Mouse (Mus musculus) spleen, adult 18-20 months (tissue): ENCODE measurements at regions not wholly inside any gene's neighbourhood (a gene's known extent, or its start where the extent isn't known, plus 50 kb on each side); places are given as distances from the start of the nearest gene placed in this dataset.
A peak's percentile ranks its signal among the peaks of the same experiment; 100 is the strongest.

Source experiments
- DNase-seq, 2 experiments: peaks; one replicate each; pipeline ENCODE4 v3.0.0; 2022; ENCODE audit warnings: mixed read lengths in 2 of 2

GRCm38 (mm10) chr8:26358711-26359136 lies 239.4 kb downstream of the Gm45692 start:
- DNase-seq, result no peak

DNA sequence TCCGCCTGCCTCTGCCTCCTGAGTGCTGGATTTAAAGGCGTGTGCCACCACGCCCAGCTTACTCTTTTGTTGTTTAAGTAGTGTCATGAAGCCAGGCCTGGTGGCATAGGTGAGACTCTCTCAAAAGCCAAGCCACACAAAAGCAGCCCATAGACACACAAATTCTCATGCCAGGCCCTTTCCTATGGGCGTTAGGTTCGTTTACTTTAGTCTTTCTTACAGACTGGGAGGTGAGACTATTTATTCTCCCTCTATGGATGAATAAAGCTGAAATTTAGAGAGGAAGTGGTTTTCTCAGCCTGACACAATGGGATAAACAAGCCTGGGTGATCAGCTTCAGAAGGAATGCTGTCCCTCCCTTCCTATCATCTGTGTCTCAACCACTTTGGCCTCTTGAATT lies 243.0 kb downstream of the Gm45692 start:
- no peak for DNase-seq

DNA sequence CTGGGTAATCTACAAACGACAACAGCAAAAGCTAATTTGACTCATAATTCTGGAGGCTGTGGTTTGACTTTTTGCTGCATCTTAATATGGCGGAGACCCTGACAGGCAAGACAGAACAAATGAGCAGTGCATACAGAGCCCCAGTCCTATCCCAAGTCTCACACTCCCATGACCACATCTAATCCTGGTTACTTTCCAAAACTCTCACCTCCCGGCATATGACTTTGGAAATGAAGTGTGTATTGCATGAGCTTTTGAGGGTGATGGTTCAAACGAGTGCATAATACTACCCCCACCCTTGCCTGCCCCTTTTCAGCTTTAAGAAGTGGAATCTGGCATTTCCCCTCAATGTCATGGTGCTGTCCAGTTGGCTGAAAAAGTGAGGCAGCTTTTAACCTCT lies 244.3 kb downstream of the Gm45692 start:
- DNase-seq, result no peak

- DNase-seq, result no peak
Measured at GRCm38 (mm10) chr8:26364637-26365036, 245.3 kb downstream of the Gm45692 start.

GRCm38 (mm10) chr8:26380668-26381067 lies 261.3 kb downstream of the Gm45692 start:
- DNase-seq, result peak in 1 of 2 experiments; percentile 46

GRCm38 (mm10) chr8:26382426-26382825 lies 263.1 kb downstream of the Gm45692 start:
- DNase-seq, result no peak

DNA sequence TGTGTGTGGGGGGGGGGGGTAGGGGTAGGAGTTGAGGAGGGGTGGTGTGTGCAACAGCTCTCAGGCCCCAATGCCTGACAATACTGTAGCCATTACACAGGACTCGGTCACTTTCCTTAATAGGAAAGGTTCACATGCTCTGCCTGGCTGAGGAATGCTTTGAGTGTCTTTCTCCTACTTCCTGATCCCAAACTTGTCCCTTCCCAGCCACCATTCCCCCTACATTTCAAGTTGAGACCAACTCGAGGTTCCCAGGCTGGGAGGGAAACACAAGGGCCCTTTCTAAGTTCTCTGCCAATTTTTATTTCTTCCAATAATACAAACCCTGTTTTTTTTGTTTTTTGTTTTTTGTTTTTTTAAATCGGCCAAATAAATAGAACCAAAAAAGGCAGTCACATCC lies 264.6 kb downstream of the Gm45692 start:
- DNase-seq, result no peak

DNA sequence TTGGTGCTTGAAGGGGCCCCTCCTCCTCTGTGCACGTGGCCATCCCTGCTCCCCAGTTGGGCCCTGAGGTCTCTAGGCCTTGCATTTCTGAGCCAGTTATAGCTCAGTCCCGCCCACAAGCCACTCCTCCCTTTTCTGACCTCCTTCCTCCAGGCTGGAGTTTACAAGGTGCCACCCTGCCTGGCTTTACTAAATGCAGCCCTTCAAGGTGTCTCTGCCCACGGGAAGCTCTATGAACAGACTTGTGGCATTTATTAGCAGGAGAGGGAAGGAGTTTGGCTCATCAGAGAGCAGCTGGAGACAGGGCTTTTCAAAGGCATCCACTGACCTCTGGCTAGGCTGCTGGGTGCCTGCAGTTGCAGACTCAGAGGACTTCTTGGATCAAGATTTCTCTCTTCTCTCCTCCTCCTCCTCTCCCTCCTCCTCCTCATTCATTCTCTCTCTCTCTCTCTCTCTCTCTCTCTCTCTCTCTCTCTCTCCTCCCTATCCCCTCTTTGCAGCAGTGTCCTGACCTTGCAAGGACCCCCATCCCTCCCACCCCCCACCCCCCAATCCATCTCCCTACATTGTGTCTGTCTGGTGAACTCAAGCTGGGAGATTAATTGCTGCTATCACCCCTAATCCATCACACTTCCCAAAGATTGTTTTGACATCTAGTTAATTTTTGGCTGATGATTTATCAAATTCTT lies 265.1 kb downstream of the Gm45692 start:
- no peak for DNase-seq

DNA sequence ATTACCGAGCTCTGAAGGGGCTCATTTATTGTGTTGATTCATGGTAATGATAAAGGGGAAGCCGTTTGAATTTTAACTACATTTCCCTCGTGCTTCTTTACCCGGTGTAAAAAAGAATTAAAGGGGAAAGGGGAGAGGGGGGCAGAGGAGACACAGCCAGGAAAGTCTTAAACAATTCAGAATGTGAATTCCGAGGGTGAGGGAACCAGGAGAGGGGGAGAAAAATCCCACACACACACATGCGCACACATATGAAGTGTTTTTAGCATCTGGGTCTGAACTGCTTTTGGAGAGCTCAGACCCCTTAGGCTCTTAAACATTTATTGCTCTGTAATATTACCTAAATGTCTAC lies 265.6 kb downstream of the Gm45692 start:
- DNase-seq, result no peak

DNA sequence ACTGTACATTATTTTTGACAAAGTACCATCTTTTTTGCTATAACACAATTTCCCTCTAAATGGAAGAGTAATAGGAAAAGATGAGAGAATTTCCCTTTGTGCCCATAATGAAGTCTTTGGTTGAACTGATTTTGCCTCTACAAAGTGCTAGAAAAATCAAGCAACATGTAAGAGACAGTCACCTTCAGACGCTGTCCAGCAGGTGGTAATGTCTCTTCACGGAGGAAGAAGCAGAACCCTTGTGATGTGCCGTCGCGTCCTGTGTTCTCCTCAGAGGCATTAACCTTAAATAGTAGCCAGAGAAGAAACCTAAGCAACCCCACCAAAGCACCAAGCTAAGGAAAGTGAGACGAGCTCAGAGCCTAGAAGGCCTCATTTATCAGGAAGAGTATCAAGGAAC lies 275.7 kb downstream of the Gm45692 start:
- DNase-seq, result no peak

GRCm38 (mm10) chr8:26420002-26420401 lies 300.7 kb downstream of the Gm45692 start:
- DNase-seq, result no peak

- no peak for DNase-seq
Measured at GRCm38 (mm10) chr8:26420536-26420935, 301.2 kb downstream of the Gm45692 start.

GRCm38 (mm10) chr8:26427311-26427710 lies 308.0 kb downstream of the Gm45692 start:
- no peak for DNase-seq

GRCm38 (mm10) chr8:26429751-26430327 lies 310.5 kb downstream of the Gm45692 start:
- DNase-seq, result no peak

DNA sequence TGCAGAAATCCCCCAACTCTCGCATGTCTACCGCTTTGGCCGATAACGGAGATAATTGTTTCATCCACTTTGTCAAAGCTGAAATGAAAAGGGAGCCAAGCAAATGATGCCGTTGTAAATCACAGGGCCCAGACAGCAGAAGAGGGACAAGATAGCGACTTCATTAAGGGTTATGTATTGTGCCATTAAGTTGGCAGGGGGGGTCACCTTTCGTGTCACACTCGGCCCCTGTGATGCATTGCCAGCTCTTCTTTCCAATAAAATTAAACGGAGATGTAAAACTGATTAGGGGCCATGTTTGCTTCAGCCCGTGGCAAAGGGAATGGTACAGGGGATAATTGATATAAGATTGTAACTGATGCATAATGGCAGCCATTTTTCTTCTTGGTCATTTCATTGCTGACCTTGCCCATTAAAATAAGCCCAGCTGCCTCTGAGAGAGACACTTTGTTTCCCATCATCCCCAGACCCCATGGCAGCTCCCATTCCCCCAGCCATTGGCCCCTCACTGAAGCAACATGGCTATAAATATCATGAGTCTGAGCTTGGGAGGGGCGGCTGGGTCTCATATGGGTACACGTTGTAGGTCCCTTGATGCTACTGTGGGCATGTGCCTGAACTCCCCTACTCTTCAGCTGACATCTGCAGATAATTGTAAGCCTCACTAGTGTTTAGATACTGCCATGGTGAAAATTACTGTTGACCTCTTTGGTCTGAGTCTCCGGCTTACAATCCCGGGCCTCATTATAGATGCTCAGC lies 313.0 kb downstream of the Gm45692 start:
- DNase-seq, result no peak

DNA sequence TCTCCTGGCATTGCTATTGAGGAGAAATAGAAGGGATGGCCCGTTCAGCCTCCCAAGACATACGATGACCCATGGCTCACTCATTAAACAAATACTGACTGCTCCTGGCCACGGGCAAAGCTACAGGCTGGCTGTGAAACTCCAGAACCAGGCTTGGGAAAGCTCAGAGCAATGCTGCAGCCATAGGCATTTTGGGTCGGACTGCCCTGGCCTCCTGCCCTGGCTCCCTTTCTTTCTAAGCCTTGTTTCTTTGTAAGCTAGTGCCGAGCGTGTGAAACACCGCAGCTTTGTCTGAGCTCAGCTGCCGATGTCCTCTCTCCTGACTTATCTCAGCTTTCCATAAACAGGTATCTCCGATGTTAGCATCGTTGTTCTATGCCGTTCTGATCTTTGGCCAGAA lies 316.9 kb downstream of the Gm45692 start:
- no peak for DNase-seq

DNA sequence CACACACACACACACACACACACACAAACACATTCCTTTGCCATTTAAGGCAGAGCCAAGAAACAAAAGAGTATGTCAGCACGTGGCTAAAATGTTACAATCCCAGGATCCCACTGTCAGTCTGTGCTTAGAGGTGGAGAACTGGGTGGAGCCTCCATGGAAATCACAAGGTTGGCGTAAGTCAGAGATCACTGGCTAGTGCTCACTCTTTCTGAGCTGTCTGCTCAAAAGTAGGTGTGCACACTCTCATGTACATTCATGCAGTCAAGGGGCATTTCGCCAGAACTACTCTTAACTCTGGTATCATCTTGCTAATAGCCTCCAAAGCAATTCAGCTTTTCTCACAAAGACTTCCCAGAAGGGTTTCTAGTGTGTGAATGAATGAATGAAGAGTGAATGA lies 318.2 kb downstream of the Gm45692 start:
- DNase-seq, result no peak

GRCm38 (mm10) chr8:26438246-26438862 lies 319.0 kb downstream of the Gm45692 start:
- no peak for DNase-seq

DNA sequence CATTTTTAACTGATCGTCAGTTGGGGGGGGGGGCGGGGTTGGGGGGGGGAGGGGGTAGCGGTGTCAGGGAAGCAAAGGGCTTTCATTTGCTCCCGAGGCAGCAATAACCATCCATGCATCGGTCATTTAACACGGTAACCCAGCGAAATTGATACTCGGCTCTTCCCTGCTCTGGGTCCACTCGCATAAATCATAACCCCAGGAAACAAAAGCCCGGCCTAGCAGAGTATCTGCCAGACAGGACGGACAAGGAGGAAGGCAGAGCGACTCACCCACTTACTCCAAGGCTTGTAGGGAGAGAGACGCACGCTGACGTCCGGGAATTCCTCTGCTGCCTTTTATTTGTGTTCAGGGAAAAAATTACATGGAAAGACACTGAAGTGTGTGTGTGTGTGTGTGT lies 319.5 kb downstream of the Gm45692 start:
- no peak for DNase-seq

- no peak for DNase-seq
Measured at GRCm38 (mm10) chr8:26441268-26442030, 322.1 kb downstream of the Gm45692 start.

DNA sequence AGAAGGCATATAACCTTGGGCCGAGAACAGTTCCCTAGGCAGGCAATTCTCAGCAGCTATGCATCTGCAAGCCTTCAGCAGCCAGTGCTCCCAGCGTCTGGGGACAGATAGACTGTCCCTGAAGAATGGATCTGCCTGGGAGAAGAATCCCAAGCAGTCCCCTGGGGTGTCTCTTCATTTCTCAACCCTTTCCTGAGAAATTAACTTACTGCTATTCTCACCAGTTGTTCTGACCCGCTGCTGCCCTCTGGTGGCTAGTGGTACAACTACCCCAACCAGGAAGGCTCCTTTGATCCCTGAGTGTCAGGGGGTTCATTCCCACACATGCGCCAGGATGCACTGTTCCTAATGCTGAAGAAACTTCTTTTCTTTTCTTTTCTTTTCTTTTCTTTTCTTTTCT lies 323.7 kb downstream of the Gm45692 start:
- peak; percentile 12 to 69 for DNase-seq

DNA sequence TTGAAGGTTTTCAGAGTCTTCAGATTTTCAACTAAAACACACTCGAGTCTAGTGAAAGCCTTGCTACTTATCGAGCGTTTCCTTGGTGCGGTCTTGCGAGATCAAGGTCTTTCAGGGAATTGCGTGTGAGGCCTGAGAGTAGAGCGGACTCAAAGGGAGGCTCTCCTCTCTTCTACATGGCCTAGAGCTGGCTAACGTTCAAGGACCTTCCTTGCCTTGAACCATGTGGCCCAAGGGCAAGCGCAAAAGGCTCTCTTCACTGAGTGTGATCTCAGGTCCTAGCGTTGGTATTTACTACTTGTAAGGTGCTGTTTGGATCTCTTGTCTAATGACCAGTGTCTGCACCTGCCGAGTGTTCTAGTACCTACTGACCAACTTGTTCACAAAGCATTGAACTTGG lies 324.4 kb downstream of the Gm45692 start:
- DNase-seq, result no peak

DNA sequence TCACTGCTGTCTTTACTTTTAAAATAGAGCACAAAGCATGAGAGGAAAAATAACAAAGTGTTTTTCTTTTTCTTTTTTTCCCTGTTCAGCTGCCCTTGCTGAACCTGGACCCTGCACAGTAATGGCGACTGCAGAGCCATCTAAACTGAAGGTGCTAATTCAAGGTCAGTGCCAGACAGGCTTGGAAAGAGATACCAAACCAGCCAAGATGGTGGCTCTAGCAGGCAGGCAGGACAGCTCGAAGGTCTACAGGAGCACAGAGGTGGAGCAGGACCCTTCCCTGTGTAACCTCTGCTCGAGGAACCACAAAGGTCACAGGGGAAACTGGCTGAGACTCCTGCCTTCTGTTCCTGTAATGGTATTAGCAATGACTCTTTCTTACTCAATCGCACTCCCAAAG lies 326.7 kb downstream of the Gm45692 start:
- no peak for DNase-seq
